Mouse (Mus musculus): Measurements from ENCODE around the gene Car3. TPM values are rescaled to one million over a fixed set of nuclear protein-coding genes. Genes with fewer than 3 reads are reported as not detected.

The Car3 gene
- polyA plus RNA-seq, 1 experiment, result 2.6 TPM

DNA sequence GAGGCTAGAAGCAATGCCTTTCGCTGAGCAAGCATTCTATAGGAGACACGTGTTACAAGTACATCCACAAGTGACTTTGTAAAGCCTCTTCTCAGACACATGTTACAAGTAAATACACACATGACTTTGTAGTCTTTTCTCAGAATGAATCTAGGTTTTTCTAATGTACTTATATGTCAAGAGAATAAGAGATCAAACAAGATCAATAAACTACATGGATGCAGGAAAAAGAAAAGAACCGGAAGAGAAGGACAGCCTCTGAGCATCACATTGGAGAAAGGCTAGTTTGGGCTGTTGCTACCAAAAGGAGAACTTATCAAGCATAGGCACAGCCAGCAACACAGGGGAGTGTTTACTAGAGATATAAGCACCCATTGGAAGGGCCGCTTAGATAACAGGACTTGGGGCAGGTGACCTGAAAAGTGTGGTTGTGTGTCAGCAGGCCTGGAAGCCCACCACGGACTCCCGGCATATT lies 15.5 kb downstream of the Car3 start:
- no peak overlapping the region for H3K9ac ChIP-seq (ENCODE audit: low read depth, poor library complexity, severe bottlenecking)
- no peaks in the 10 kb centered on the region for H3K36me3 ChIP-seq (ENCODE audit: control insufficient read depth, insufficient read depth, low read length, poor library complexity, severe bottlenecking)
- TF ChIP-seq EP300 (IDR thresholded peaks at IDR 0.05; ENCODE audit: insufficient read depth, low read depth, low read length) (no peak), CTCF (IDR thresholded peaks at IDR 0.05; ENCODE audit: low read depth, low read length) (no peak), POLR2A (IDR thresholded peaks at IDR 0.05; ENCODE audit: insufficient read depth, low read length) (no peak)
- no peaks in the 10 kb centered on the region for H3K4me1 ChIP-seq (ENCODE audit: control insufficient read depth, insufficient read depth, low read length)
- no peaks in the 10 kb centered on the region for H3K27me3 ChIP-seq (ENCODE audit: control insufficient read depth, insufficient read depth, low read length, poor library complexity, severe bottlenecking)
- no peak overlapping the region for H3K4me3 ChIP-seq (ENCODE audit: low read depth, low read length)
- no peaks in the 10 kb centered on the region for H3K9me3 ChIP-seq (replicated peaks; ENCODE audit: control insufficient read depth, insufficient read depth, low read length, poor library complexity, severe bottlenecking)
- no peak overlapping the region for H3K27ac ChIP-seq (ENCODE audit: insufficient read depth, low read length)

DNA sequence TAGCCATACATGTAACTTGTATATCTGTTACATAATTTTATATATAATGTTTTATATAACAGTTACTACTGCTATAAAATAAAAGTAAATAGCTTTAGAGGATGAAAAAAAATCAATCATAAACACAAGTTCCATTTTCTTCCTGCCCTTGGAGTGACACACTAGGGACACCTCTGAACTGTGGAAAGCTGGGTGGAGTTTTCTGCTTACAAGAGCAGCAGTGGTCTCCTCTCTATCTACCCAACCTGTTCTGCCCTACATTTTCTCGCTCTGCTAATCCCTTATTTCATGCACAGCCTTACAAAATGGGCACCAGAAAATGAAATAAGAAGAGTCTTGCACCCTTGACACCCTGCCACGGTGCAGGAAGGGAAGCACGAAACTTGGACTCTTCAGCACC lies 16.0 kb downstream of the Car3 start:
- Histone ChIP-seq H3K4me1 (ENCODE audit: control insufficient read depth, insufficient read depth, low read length) (no peaks in the 10 kb centered on the region), H3K9me3 (replicated peaks; ENCODE audit: control insufficient read depth, insufficient read depth, low read length, poor library complexity, severe bottlenecking) (no peaks in the 10 kb centered on the region), H3K27ac (ENCODE audit: insufficient read depth, low read length) (no peak overlapping the region), H3K27me3 (ENCODE audit: control insufficient read depth, insufficient read depth, low read length, poor library complexity, severe bottlenecking) (no peaks in the 10 kb centered on the region), H3K4me3 (ENCODE audit: low read depth, low read length) (no peak overlapping the region), H3K9ac (ENCODE audit: low read depth, poor library complexity, severe bottlenecking) (no peak overlapping the region), H3K36me3 (ENCODE audit: control insufficient read depth, insufficient read depth, low read length, poor library complexity, severe bottlenecking) (no peaks in the 10 kb centered on the region)
- TF ChIP-seq CTCF (IDR thresholded peaks at IDR 0.05; ENCODE audit: low read depth, low read length), result no peak
- TF ChIP-seq POLR2A (IDR thresholded peaks at IDR 0.05; ENCODE audit: insufficient read depth, low read length), result no peak
- TF ChIP-seq EP300 (IDR thresholded peaks at IDR 0.05; ENCODE audit: insufficient read depth, low read depth, low read length), result no peak

DNA sequence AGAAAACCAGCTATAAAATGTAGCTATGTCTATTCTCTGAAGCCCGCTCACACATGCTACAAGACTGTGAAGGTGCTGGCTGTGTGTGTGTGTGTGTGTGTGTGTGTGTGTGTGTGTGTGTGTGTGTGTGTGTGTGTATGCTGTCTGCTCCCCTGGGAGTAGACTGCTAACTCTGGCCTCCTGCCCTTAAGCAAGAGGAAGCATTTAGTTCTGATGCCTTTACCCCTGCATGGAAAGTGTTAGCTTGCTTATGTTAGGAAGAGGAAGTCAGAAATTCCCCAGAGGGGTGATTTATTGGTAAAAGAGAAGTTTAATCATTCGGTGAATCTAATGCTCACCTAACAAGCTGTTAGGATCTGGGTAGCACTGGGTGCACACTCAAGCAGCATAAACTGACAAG lies 17.0 kb downstream of the Car3 start:
- Histone ChIP-seq H3K27me3 (ENCODE audit: control insufficient read depth, insufficient read depth, low read length, poor library complexity, severe bottlenecking) (no peaks in the 10 kb centered on the region), H3K27ac (ENCODE audit: insufficient read depth, low read length) (no peak overlapping the region), H3K9ac (ENCODE audit: low read depth, poor library complexity, severe bottlenecking) (no peak overlapping the region), H3K9me3 (replicated peaks; ENCODE audit: control insufficient read depth, insufficient read depth, low read length, poor library complexity, severe bottlenecking) (no peaks in the 10 kb centered on the region), H3K4me3 (ENCODE audit: low read depth, low read length) (no peak overlapping the region), H3K36me3 (ENCODE audit: control insufficient read depth, insufficient read depth, low read length, poor library complexity, severe bottlenecking) (no peaks in the 10 kb centered on the region), H3K4me1 (ENCODE audit: control insufficient read depth, insufficient read depth, low read length) (no peaks in the 10 kb centered on the region)
- no peak for TF ChIP-seq EP300 (IDR thresholded peaks at IDR 0.05; ENCODE audit: insufficient read depth, low read depth, low read length)
- no peak for TF ChIP-seq POLR2A (IDR thresholded peaks at IDR 0.05; ENCODE audit: insufficient read depth, low read length)
- TF ChIP-seq CTCF (IDR thresholded peaks at IDR 0.05; ENCODE audit: low read depth, low read length), result no peak

DNA sequence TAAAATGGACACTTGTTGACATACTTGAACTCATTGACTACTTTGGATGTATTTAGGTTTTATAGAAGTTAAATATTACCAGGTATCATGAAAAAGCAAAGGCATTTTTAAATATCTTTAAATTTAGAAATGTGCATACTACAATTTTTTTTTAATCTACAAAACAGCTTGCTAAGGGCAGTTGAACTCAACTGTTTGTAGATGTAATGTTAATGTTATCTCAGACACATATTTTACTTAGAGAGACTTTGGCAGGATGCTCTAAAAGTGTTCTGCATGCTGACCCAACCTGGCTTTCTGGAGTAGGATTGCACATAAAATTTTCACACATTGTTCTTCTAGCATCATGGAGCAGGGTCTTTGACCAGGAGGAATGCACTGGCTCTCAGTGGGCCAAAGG lies 18.7 kb downstream of the Car3 start:
- TF ChIP-seq CTCF (IDR thresholded peaks at IDR 0.05; ENCODE audit: low read depth, low read length) (no peak), EP300 (IDR thresholded peaks at IDR 0.05; ENCODE audit: insufficient read depth, low read depth, low read length) (no peak), POLR2A (IDR thresholded peaks at IDR 0.05; ENCODE audit: insufficient read depth, low read length) (no peak)
- no peaks in the 10 kb centered on the region for H3K27me3 ChIP-seq (ENCODE audit: control insufficient read depth, insufficient read depth, low read length, poor library complexity, severe bottlenecking)
- no peak overlapping the region for H3K27ac ChIP-seq (ENCODE audit: insufficient read depth, low read length)

DNA sequence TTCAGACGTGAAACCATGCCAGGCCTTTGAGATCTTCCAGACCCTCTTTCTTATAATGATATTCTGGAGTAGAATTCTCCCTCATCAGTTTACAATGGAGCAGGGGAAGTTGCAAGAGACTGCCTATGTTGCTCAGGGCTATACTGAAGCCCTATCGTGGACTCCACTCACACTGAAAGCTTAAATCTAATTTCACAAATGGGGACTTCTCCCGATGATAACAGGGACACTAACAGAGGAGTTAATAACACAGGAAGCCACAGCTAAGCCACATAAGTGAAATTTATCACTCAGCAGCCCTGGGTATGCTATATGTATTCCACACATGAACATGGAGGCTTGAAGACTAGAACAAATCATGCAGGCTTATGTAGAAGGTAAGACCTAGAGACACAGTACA lies 19.4 kb downstream of the Car3 start:
- Histone ChIP-seq H3K9me3 (replicated peaks; ENCODE audit: control insufficient read depth, insufficient read depth, low read length, poor library complexity, severe bottlenecking) (no peaks in the 10 kb centered on the region), H3K9ac (ENCODE audit: low read depth, poor library complexity, severe bottlenecking) (no peak overlapping the region), H3K4me3 (ENCODE audit: low read depth, low read length) (no peak overlapping the region), H3K36me3 (ENCODE audit: control insufficient read depth, insufficient read depth, low read length, poor library complexity, severe bottlenecking) (no peaks in the 10 kb centered on the region), H3K4me1 (ENCODE audit: control insufficient read depth, insufficient read depth, low read length) (no peaks in the 10 kb centered on the region), H3K27ac (ENCODE audit: insufficient read depth, low read length) (no peak overlapping the region), H3K27me3 (ENCODE audit: control insufficient read depth, insufficient read depth, low read length, poor library complexity, severe bottlenecking) (no peaks in the 10 kb centered on the region)
- TF ChIP-seq POLR2A (IDR thresholded peaks at IDR 0.05; ENCODE audit: insufficient read depth, low read length) (no peak), EP300 (IDR thresholded peaks at IDR 0.05; ENCODE audit: insufficient read depth, low read depth, low read length) (no peak), CTCF (IDR thresholded peaks at IDR 0.05; ENCODE audit: low read depth, low read length) (no peak)

More for the DNA sequence above, 18.7 kb downstream of the Car3 start:
- H3K4me1 ChIP-seq (ENCODE audit: control insufficient read depth, insufficient read depth, low read length), result no peaks in the 10 kb centered on the region
- no peaks in the 10 kb centered on the region for H3K9me3 ChIP-seq (replicated peaks; ENCODE audit: control insufficient read depth, insufficient read depth, low read length, poor library complexity, severe bottlenecking)
- H3K4me3 ChIP-seq (ENCODE audit: low read depth, low read length), result no peak overlapping the region
- H3K36me3 ChIP-seq (ENCODE audit: control insufficient read depth, insufficient read depth, low read length, poor library complexity, severe bottlenecking), result no peaks in the 10 kb centered on the region
- no peak overlapping the region for H3K9ac ChIP-seq (ENCODE audit: low read depth, poor library complexity, severe bottlenecking)

DNA sequence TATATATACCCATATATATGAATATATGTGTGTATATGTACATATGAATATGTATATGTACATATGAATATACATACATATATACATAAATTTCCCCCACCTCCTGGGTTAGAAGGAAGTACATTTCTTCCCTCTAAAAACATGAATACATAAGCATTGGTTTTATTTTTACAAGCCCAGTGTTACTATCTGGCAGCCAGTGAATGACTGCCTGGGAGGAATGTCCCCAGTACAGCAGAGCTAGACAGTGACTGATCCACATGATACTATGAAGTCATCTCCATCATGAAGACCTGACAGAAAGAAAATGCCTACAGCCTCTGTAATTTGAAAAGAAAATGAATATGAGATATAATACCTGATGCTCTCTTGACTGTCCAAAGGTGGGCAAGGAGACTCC lies 21.5 kb downstream of the Car3 start:
- no peaks in the 10 kb centered on the region for H3K4me1 ChIP-seq (ENCODE audit: control insufficient read depth, insufficient read depth, low read length)
- H3K27me3 ChIP-seq (ENCODE audit: control insufficient read depth, insufficient read depth, low read length, poor library complexity, severe bottlenecking), result no peaks in the 10 kb centered on the region
- no peaks in the 10 kb centered on the region for H3K9me3 ChIP-seq (replicated peaks; ENCODE audit: control insufficient read depth, insufficient read depth, low read length, poor library complexity, severe bottlenecking)
- H3K36me3 ChIP-seq (ENCODE audit: control insufficient read depth, insufficient read depth, low read length, poor library complexity, severe bottlenecking), result no peaks in the 10 kb centered on the region
- H3K4me3 ChIP-seq (ENCODE audit: low read depth, low read length), result no peak overlapping the region
- no peak for TF ChIP-seq EP300 (IDR thresholded peaks at IDR 0.05; ENCODE audit: insufficient read depth, low read depth, low read length)
- TF ChIP-seq CTCF (IDR thresholded peaks at IDR 0.05; ENCODE audit: low read depth, low read length), result no peak
- no peak for TF ChIP-seq POLR2A (IDR thresholded peaks at IDR 0.05; ENCODE audit: insufficient read depth, low read length)
- H3K27ac ChIP-seq (ENCODE audit: insufficient read depth, low read length), result no peak overlapping the region
- no peak overlapping the region for H3K9ac ChIP-seq (ENCODE audit: low read depth, poor library complexity, severe bottlenecking)

Data from ES-Bruce4 (cell line).